Mouse (Mus musculus): Measurements from ENCODE around the gene Ugt1a2. TPM values are rescaled to one million over a fixed set of nuclear protein-coding genes. Genes with fewer than 3 reads are reported as not detected.

The Ugt1a2 gene
- total RNA-seq, 2 experiments from 2014 or later = not detected

DNA sequence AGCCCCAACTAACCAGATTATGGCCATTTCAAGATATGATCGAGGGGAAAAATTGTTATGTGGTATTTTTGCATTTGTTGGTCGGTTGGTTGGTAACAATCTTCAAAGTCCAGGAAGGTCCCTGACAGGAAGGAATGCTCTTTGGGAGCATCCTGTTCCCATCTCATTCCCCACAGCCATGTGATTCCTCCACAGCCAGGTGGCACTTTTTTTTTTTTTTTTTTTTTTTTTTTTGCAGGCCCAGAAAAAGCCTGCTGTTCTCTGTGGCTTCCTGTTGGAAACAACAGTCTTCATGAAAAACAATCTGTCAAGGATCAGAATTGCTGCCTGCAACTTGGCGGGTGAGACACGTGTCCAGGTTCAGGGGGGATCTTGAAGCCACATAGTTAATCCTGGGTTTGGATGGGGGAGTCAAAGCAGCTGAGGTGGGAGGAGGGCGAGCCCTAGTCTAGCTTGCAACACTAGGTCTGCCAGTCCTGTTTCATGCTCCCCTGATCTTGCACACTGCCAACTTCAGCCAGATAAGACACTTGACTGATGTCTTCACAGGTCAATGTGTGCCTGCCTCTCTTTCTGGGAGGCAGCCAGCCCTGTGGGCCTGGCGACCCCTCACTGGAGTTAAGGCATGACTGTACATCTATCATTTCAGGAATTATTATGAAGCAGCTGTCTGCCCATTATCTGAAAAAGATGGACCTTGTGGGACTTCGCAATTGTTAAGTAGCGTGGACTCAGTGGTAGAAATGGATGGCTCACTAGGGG, 58.7 kb downstream of the Ugt1a2 start:
- DNase-seq = peak; percentile 64

DNA sequence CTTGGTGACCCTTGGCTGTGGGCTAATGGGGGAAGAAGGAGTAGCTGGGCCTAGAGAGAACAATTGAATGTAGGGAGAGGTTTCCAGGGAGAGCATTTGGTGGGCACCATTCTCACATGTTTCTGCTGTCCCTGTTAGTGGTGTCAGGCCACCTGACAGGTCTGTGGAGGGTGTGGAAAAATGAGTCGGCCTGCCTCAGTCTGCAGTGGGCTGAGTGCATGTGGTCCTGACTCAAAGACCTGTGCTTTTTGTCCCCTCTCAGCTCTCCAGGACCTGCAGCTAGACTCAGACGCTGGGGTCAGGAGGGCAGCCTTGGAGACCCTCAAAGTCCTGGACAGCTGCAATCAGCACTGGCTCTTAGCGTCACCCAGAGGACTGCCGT, 59.2 kb downstream of the Ugt1a2 start:
- DNase-seq = no peak

DNA sequence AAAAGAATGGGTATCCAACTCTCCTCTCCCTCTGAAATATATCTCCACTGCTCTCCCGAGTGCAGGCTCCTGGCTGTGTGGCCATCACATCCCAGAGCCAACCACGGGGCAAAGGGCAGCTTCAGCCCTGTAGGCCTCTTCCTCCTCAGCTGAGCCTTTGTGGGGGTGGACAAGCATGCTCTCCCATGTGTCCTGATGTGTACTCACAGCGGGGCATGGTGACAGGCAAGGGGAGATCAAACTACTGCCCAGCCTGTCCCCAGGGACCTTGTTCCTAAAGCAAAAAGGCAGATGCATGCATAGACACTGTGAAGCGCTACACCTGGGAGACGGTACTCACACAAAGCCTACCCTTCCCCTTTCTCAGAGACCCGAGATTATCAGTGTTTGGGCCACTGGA, 59.7 kb downstream of the Ugt1a2 start:
- peak; percentile 68 for DNase-seq

DNA sequence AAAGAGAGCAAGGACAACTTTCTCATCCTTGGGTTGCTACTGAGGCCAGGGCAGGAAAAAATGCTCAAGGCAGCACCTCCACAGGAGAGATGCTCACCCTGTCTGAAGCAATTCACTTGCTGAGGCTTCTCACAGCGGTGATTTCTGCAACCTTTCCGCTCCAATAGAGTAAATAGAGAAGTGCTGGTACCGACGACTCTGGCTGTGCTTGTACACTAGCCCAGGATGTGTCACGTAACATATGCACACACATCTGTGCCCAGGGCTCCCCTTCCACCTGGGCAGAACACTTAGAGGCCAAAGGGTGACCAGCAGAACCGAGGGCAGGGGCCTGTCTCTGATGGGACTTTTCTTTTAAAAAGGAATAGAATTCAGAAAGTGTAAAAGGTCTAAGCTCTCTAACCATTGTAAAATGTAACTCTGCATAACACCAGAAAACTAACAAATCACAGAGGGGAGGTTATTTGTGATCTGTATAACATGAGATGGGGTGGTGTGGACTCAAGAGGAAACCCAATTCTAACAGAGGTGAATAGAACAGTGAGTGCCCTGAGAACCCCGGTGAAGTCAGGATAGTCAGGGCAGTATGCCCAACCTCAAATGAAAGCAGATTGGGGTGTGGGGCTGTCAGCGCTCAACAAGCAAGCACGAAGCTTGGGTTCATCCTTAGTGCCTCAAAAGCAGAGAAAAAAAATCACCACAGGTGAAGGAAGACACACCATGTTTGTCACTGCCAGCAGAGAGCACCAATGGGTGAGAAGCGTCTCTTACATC, 60.4 kb downstream of the Ugt1a2 start:
- no peak for DNase-seq

DNA sequence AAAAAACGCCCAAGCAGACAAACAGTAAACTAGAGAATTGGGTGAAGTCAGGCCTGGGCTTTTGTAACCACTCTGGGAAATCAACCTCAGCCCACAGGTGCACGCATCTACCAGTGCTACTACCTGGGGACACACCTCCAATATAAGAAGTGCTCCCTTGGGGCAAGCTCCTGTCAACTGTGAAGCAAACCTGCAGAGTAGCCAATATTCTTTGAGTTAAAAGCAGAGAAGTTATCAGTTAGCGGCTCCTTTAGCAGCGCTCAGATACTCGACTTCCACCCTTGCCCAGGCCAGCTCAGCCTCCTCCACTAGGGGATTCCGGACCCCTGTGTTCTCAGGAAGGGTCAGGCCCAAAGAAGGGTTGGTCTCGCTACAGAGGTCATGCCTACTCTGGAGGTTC, 61.3 kb downstream of the Ugt1a2 start:
- no peak for DNase-seq

DNA sequence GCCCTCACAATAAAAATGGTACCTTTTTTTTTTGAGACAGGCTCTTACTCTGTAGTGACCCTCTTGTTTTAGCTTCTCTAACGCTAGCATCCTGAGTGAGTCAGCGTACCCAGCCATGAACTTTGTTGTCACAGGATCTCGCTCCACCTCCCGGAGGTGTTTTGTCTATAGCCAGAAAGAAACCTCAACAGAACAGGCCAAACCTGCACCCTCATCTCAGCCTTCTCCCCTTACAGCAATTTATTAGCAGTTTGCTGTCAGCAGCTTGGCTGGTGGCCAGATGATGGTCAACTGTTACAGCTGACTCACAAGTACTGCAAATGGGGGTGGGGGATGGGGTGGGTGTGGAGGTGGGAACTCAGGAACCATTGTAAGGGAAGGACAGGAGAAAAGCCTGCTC, 61.9 kb downstream of the Ugt1a2 start:
- DNase-seq = peak; percentile 77

DNA sequence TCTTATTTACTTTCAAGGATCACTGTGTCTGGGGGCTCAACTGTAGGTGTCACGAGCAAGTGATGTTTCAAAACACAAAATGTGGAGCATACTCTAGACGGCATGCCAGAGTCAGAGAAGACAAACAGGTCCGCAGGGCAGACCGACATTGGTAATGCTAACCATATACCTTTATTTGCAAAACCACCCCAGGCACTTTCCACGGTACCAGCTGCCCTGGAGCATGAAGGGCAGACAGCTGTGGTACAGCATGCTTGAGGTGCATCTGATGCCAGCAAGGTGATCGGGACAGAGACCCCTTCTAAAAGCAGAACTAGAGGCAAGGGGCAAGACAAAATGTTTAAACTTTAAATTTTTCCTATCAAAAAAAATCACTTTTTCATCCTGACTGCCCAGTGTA, 62.6 kb downstream of the Ugt1a2 start:
- DNase-seq = no peak

DNA sequence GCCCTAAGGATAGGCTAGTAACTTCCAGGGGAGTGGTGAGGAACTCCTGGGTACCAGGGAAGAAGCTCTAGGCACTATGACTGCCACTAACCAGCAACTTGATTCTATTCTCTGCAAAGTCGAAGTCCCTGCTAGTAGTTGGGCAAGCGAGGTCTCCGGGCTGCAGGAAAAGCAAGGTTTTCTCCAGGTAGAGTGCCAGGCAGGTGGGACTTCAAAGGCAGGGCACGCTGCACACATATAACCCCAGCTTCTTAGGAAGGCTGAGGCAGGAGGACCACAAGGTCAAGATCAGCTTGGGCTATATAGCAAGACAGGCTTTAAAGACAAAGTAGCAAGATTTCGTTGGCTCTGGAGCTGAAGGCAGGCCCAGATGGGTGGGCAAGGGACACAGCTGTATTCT, 63.4 kb downstream of the Ugt1a2 start:
- no peak for DNase-seq

DNA sequence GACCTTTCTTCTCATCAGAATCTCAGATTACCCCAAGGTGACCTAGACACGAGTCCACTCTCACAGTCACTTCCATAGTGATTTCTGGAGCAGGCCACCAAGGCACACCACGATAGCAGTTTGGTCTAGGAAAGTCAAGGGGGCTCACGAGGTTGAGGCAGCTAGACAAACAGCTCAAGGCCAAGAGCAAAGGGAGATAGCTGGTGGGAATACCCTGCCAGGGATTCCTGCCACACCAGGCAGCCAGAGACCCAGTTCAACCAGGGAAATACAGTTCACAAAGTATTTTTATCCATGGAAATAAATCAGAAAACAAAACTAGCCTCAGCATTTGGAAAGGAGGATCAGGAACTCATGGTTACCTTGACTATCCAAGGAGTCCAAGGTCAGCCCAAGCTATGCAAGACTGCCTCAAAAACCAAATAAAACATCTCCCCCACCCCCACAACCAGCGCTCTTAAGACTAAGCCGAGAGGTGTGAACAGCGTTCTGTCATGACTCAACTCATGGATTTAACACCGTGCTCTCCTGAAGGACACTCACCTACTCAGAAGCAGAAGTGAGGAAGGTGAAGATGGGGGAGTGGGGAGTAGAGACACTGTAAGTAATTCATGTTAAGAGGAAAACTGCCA, 64.0 kb downstream of the Ugt1a2 start:
- DNase-seq = no peak

DNA sequence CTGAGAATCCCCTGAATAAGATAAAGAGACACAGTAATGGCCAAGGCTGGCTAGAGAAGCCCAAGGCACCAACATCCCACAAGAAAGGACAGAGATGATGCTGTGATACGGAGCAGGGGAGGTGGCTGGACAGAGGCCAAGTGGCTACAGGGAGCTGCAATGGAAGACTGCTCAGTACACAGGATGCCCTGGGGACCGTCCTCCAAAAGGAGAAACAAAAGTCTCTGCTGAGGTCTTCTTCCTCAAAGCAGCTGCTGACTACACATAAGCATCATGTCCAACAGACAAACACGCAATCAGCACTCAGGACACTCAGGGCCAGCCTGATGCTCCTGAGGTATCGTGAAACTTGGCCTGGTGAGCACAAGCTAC, 64.5 kb downstream of the Ugt1a2 start:
- no peak for DNase-seq

DNA sequence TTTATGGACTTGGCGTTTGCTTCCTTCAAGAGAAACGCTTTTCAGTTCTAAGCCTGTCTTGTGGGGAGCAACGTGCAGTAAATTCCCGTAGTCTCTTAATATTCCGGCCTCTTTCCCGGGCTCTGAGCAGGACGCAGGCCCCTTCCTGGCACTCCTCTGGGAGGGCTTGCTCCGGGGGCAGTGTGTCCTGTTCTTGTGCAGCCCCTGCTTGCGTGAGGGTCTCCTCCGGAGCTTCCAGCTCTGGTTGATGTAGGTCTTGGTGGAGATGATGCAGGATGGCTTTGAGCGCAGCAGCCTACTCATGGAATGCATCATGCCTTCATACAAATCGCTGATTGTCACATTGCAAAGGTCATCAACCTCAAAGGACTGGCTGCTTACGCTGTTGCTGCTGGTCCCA, 65.7 kb downstream of the Ugt1a2 start:
- no peak for DNase-seq

DNA sequence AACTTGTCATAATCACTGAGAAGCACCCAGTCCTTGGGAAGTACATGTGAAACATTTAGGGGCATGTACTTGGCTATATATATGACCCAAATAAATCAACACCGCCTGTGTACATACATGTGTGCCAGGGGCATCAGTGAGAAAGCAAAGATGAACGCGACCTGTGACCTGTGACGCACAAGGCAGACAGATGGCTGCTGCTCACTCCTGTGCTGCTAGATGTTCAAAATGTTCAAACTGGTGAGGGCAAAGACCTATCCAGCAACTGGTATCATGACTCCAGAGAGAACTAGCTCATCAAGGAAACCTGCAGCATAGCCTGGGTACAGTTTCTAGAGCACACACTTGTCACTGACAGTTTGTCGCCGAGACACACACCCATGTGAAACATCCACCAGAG, 67.1 kb downstream of the Ugt1a2 start:
- DNase-seq = no peak

DNA sequence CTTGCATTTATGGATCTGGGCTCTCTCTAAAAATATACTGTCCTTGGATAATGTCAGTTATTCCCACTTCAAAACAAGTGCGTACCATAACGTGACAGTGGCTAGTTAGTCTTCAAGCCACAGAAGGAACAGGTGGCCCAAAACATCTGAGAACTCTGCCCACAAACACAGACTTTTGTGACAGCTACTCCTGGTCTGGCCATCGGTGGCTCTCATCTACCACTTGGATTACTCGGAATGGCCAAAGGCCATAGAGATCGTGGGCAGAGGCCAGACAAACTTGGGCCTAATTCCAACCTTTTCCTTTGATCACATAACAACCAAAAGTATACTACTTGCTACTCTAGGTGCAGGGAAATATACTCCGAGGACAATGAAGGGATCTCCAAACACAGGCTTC, 67.7 kb downstream of the Ugt1a2 start:
- DNase-seq = no peak

Other genes with a start within 250 kb of the Ugt1a2 start
- gene Usp40, start 192.1 kb upstream of the Ugt1a2 start, total RNA-seq (2021) = 10 to 100 TPM; 24.8 to 26.2 TPM
- not detected for gene Ugt1a10, start 145.2 kb upstream of the Ugt1a2 start, total RNA-seq (2021)
- not detected for gene Ugt1a9, start 129.8 kb upstream of the Ugt1a2 start, total RNA-seq (2021)
- not detected for gene Ugt1a8, start 112.8 kb upstream of the Ugt1a2 start, total RNA-seq (2021)
- gene Ugt1a7c, start 105.5 kb upstream of the Ugt1a2 start, total RNA-seq (2021) = 1 to 10 TPM in 1 of 2 experiments, under 1 TPM in 1; 0.72 to 1.2 TPM
- 1 to 10 TPM in 1 of 2 experiments, not detected in 1; 1.1 TPM for gene Ugt1a6b, start 97.3 kb upstream of the Ugt1a2 start, total RNA-seq (2021)
- gene Ugt1a6a, start 65.8 kb upstream of the Ugt1a2 start, total RNA-seq (2021) = under 1 TPM; 0.63 to 0.81 TPM
- gene Ugt1a5, start 34.6 kb upstream of the Ugt1a2 start, total RNA-seq (2021) = not detected
- gene Dnajb3, start 5.2 kb downstream of the Ugt1a2 start, total RNA-seq (2021) = 1 to 10 TPM; 1.6 to 1.8 TPM
- not detected for gene Ugt1a1, start 11.4 kb downstream of the Ugt1a2 start, total RNA-seq (2021)
- gene Mroh2a, start 26.4 kb downstream of the Ugt1a2 start, total RNA-seq (2021) = under 1 TPM in 1 of 2 experiments, not detected in 1; 0.02 TPM
- 100 to 1,000 TPM in 1 of 2 experiments, 10 to 100 TPM in 1; 97.1 to 100 TPM for gene Hjurp, start 77.0 kb downstream of the Ugt1a2 start, total RNA-seq (2021)
- gene Trpm8, start 77.1 kb downstream of the Ugt1a2 start, total RNA-seq (2021) = not detected
- not detected for gene Spp2, start 206.4 kb downstream of the Ugt1a2 start, total RNA-seq (2021)